In the genomic region with DNA sequence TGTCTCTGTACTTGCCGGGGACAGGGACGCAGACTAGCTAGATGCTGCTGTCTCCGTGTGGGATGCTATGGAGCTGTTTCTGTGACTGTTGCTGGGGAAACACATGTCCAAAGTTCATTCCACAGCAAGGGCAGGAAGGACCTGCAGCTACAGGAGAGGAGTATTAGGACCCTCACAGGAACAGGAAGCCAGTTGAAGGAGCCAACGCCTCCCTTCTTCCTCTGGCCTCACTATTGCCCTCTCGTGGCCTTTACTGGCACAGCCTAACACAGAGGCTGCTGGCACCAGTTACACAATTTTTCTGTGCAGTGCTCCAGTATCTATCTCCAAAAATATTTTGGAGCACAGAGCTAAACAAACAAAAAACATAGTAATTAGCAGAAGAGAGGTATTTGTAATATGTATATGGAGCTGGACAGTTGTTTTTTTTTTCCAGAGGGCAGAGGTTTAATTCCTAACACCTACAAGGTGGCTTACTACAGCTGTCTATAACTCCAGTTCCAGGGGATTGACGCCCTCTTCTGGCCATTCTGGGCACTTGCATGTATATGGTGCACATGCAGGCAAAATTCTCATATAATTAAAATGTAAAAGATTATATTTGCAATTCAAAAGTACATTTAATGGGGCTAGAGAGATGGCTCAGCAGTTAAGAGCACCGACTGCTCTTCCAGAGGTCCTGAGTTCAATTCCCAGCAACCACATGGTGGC, we compare ENCODE assay signal across 8 mouse cellular contexts. TPM values are rescaled to one million over a fixed set of nuclear protein-coding genes. Genes with fewer than 3 reads are reported as not detected.
DNase-seq lines count a peak whose midpoint lies in the region; ATAC-seq and TF ChIP-seq lines count a peak whose summit lies in the region.

TSS of gene Zdhhc18 (minus strand) at position 166 of the 711 bp plus-strand sequence.

- peak within 1 kb of the TSS; percentile 72 for H3K4me3 ChIP-seq in bone marrow, adult 2 months (replicated peaks; ENCODE audit: control insufficient read depth, low read depth, low read length)
- peak within 1 kb of the TSS; percentile 12 for H3K4me3 ChIP-seq in embryonic facial prominence, embryonic 15.5 days (replicated peaks)
- peak within 1 kb of the TSS; percentile 50 for H3K4me3 ChIP-seq in liver, adult 2 months (ENCODE audit: insufficient read depth, low read depth, low read length)
- peak within 1 kb of the TSS; percentile 21 for H3K4me3 ChIP-seq in stomach, embryonic 15.5 days (replicated peaks)

- WGBS in bone marrow, adult 2 months: 25% methylated on average over 7 of the region's 7 CpGs
- 39% methylated on average over 7 of the region's 7 CpGs for WGBS in embryonic facial prominence, embryonic 15.5 days
- WGBS in liver, adult 2 months: 38% methylated on average over 7 of the region's 7 CpGs
- WGBS in stomach, embryonic 15.5 days: 34% methylated on average over 7 of the region's 7 CpGs

- TF ChIP-seq CTCF in bone marrow, adult 2 months (IDR thresholded peaks at IDR 0.05; ENCODE audit: control insufficient read depth, insufficient read depth, low read length): peak; percentile 96
- peak; percentile 89 for TF ChIP-seq CTCF in liver, adult 2 months (IDR thresholded peaks at IDR 0.05; ENCODE audit: low read depth, low read length)

- H3K79me2 ChIP-seq in liver, adult 2 months (ENCODE audit: control insufficient read depth, insufficient read depth, low read length): no peaks in the 10 kb centered on the region

- peak; percentile 77 to 87 for DNase-seq in heart, adult 9 months (ENCODE audit: low spot score in 2 of 2)
- peak; percentile 92 for DNase-seq in kidney, adult 9 months
- DNase-seq in liver, adult 2 months (ENCODE audit: extremely low read depth, low read depth, low spot score): peak; percentile 62
- DNase-seq in monocyte, adult 2 months (ENCODE audit: low read depth in 1 of 2, low spot score in 2 of 2): peak; percentile 68 to 74

- peak; percentile 97 for ATAC-seq in CD4-positive, CD25-positive, alpha-beta regulatory T cell, adult 4 months
- ATAC-seq in embryonic facial prominence, embryonic 15.5 days (ENCODE audit: insufficient number of reproducible peaks, low FRiP score, low TSS enrichment, low read depth): no peak
- no peak for ATAC-seq in stomach, embryonic 15.5 days (ENCODE audit: insufficient read depth, low FRiP score, low read depth)

- TF ChIP-seq POLR2A in bone marrow, adult 2 months (IDR thresholded peaks at IDR 0.05; ENCODE audit: borderline replicate concordance, control insufficient read depth, low read depth, low read length): no peak
- no peak for TF ChIP-seq POLR2A in liver, adult 2 months (IDR thresholded peaks at IDR 0.05; ENCODE audit: extremely low read depth, insufficient read depth, low read length)

- H3K4me1 ChIP-seq in bone marrow, adult 2 months (ENCODE audit: control insufficient read depth, insufficient read depth, low read length): no peaks in the 10 kb centered on the region; the same call in 1 of the 2 replicates
- H3K4me1 ChIP-seq in embryonic facial prominence, embryonic 15.5 days: no peaks in the 10 kb centered on the region
- H3K4me1 ChIP-seq in liver, adult 2 months (ENCODE audit: control insufficient read depth, insufficient read depth, low read length): no peaks in the 10 kb centered on the region; the same call in 1 of the 2 replicates
- peaks cover 4% of the 10 kb centered on the region; the same call in 1 of the 2 replicates for H3K4me1 ChIP-seq in stomach, embryonic 15.5 days

- H3K27me3 ChIP-seq in embryonic facial prominence, embryonic 15.5 days: no peaks in the 10 kb centered on the region
- H3K27me3 ChIP-seq in liver, adult 2 months (ENCODE audit: control insufficient read depth, insufficient read depth, low read length): no peaks in the 10 kb centered on the region
- no peaks in the 10 kb centered on the region for H3K27me3 ChIP-seq in stomach, embryonic 15.5 days (replicated peaks)

- H3K27ac ChIP-seq in bone marrow, adult 2 months (ENCODE audit: control insufficient read depth, insufficient read depth, low read depth, low read length, poor library complexity): peak within 1 kb of the TSS; percentile 34
- H3K27ac ChIP-seq in embryonic facial prominence, embryonic 15.5 days (replicated peaks): peak within 1 kb of the TSS; percentile 18; the same call in 1 of the 2 replicates
- no peak within 1 kb of the TSS for H3K27ac ChIP-seq in liver, adult 2 months (replicated peaks; ENCODE audit: insufficient read depth, low read depth, low read length)
- H3K27ac ChIP-seq in stomach, embryonic 15.5 days: peak within 1 kb of the TSS; percentile 31; the same call in 1 of the 2 replicates

- H3K9me3 ChIP-seq in embryonic facial prominence, embryonic 15.5 days (replicated peaks): no peaks in the 10 kb centered on the region
- no peaks in the 10 kb centered on the region for H3K9me3 ChIP-seq in stomach, embryonic 15.5 days

- H3K9ac ChIP-seq in embryonic facial prominence, embryonic 15.5 days: no peak within 1 kb of the TSS
- peak within 1 kb of the TSS; percentile 80 for H3K9ac ChIP-seq in liver, adult 2 months (ENCODE audit: low read depth, low read length)
- no peak within 1 kb of the TSS for H3K9ac ChIP-seq in stomach, embryonic 15.5 days

- H3K36me3 ChIP-seq in embryonic facial prominence, embryonic 15.5 days: no peaks in the 10 kb centered on the region
- no peaks in the 10 kb centered on the region for H3K36me3 ChIP-seq in liver, adult 2 months (ENCODE audit: control insufficient read depth, insufficient read depth, low read length)
- no peaks in the 10 kb centered on the region for H3K36me3 ChIP-seq in stomach, embryonic 15.5 days

- peak within 1 kb of the TSS; percentile 17 for H3K4me2 ChIP-seq in embryonic facial prominence, embryonic 15.5 days (replicated peaks)
- peak within 1 kb of the TSS; percentile 37 for H3K4me2 ChIP-seq in stomach, embryonic 15.5 days

RNA-seq across cellular contexts. Expression of gene Zdhhc18, which starts in this region (rescaled TPM):
- 10 to 100 TPM; 20.2 to 22.3 TPM for polyA plus RNA-seq in CD4-positive, CD25-positive, alpha-beta regulatory T cell, adult 4 months (2017; shearing (Covaris generic))
- polyA plus RNA-seq in bone marrow, adult 2 months (2011; ENCODE audit: insufficient read depth, insufficient read length, low replicate concordance, missing spikeins): 23.6 and 39.6 TPM in 2 replicates
- polyA plus RNA-seq in embryonic facial prominence, embryonic 15.5 days (2015; fragmentation: Nextera tagmentation; extraction: Ambion mirVana): 4.6 and 5.4 TPM in 2 replicates
- 8.9 and 15.5 TPM in 2 replicates for total RNA-seq in liver, adult 2 months (2014; rRNA removed)
- 18.5 and 21.3 TPM in 2 replicates for polyA plus RNA-seq in liver, adult 2 months (2012; rRNA removed)
- polyA plus RNA-seq in stomach, embryonic 15.5 days (2015; fragmentation: Nextera tagmentation; extraction: Ambion mirVana): 5.4 and 5.8 TPM in 2 replicates

Comparison
In these comparisons a context has a peak if more than half of its experiments do, and no peak if none do; other contexts are left out.
1. H3K4me3 ChIP-seq: peak in every context shown above with its lines; median percentile 72 in bone marrow, adult 2 months; 50 in liver, adult 2 months; 21 in stomach, embryonic 15.5 days; 12 in embryonic facial prominence, embryonic 15.5 days.